Mouse (Mus musculus): ENCODE results near the gene Fam126b.
"Not testable (repeated sequence)": the region's sequence is repeated elsewhere in the genome, so short reads cannot be mapped to it uniquely, and the experiment has no call there.

DNA sequence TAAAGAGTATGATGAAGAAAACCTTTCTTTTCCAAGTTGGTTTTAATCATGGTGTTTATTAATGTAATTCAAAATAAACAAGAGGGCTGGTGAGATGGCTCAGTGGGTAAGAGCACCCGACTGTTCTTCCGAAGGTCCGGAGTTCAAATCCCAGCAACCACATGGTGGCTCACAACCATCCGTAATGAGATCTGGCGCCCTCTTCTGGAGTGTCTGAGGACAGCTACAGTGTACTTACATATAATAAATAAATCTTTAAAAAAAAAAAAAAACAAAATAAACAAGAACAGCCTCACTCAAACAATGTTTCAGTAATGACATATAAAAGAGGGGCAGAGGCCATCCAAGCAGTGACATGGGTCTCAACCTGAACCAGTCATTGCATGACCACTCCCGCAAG, 25.8 kb downstream of the Fam126b start:
- not testable (repeated sequence) for TF ChIP-seq EP300, CTCF (IDR thresholded peaks at IDR 0.05; ENCODE audit: low read depth)

All from liver, postnatal 0 days (tissue).